Mouse (Mus musculus) cortical plate, adult 2 months (tissue): ENCODE results near the gene Adamts9. TPM values are rescaled to one million over a fixed set of nuclear protein-coding genes. Genes with fewer than 3 reads are reported as not detected.

ENCODE experiments used
- H3K27ac ChIP-seq: fragments of 200-500 bp; 2 replicates; pipeline ENCODE4 v1.5.1; 2012; ENCODE audit warnings: low read length, control low read depth, inconsistent platforms; ENCODE audit not compliant: insufficient read depth
- H3K4me1 ChIP-seq: fragments of 200-500 bp; 2 replicates; pipeline ENCODE4 v1.6.1; 2011; ENCODE audit warnings: low read length; ENCODE audit not compliant: control insufficient read depth, insufficient read depth
- H3K4me3 ChIP-seq: fragments of 200-500 bp; 2 replicates; pipeline ENCODE4 v1.5.1; 2011; ENCODE audit warnings: mild to moderate bottlenecking, low read length, control low read depth; ENCODE audit not compliant: insufficient read depth
- CTCF ChIP-seq: fragments of 200-500 bp; IDR thresholded peaks from 2 replicates; pipeline ENCODE4 v1.5.1; 2011; ENCODE audit warnings: mild to moderate bottlenecking, control low read depth, low read length; ENCODE audit not compliant: insufficient read depth; ENCODE audit errors: extremely low read depth
- POLR2A ChIP-seq: fragments of 200-500 bp; IDR thresholded peaks from 2 replicates; pipeline ENCODE4 v1.6.1; 2011; ENCODE audit warnings: mild to moderate bottlenecking, low read length, control low read depth; ENCODE audit not compliant: insufficient read depth; ENCODE audit errors: extremely low read depth
- polyA plus RNA-seq: library from polyadenylated mRNA; depleted of rRNA; stranded (reverse); fragments of >200 nt; gene quantifications from 2 replicates; pipeline ENCODE4 v1.2.3, GENCODE M21; 2012

Adamts9 gene
- polyA plus RNA-seq, 1 experiment = 1.1 TPM

DNA sequence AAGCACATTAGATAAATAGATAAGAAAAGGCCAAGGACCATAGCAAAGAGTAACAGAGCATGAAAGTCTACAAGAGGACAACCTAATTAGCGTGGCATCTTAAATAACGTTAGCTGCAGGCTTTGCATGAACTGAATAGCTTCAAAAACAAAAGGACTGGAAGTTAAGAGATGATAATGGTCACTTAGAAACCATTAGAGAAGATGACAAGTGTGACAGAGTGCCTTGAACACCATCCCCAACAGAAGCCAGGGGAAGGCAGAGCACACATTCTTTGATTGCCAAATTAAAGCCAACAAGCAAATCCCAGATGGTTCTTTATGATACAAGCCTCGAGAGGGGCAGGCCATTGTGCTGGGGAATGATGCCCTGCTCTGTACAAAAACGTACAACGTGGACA is 121.7 kb downstream of the Adamts9 start:
- Histone ChIP-seq H3K27ac (no peak overlapping the region), H3K4me3 (no peak overlapping the region), H3K4me1 (no peaks in the 10 kb centered on the region)
- TF ChIP-seq POLR2A (no peak), CTCF (no peak)

DNA sequence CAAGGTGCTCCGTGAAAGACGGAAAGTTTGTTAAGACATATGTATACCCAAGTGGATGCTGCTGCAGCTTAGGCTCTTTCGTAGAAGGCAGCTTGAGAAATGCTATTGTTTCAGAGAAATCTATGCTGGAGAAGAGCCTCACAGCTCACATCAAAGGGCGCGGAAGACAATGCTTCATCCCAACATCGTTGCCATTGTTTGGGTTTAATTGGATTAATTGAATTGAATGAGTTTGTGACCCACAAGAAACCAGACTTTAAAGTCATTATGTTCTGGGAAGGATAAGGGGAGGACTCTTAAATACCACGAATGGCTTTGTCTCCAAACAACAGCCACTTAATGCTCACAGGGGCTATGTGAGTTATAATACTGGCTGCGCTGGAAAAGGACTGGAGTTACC is 125.6 kb downstream of the Adamts9 start:
- Histone ChIP-seq H3K4me3 (no peak overlapping the region), H3K27ac (no peak overlapping the region), H3K4me1 (no peaks in the 10 kb centered on the region)
- TF ChIP-seq CTCF = no peak
- no peak for TF ChIP-seq POLR2A

DNA sequence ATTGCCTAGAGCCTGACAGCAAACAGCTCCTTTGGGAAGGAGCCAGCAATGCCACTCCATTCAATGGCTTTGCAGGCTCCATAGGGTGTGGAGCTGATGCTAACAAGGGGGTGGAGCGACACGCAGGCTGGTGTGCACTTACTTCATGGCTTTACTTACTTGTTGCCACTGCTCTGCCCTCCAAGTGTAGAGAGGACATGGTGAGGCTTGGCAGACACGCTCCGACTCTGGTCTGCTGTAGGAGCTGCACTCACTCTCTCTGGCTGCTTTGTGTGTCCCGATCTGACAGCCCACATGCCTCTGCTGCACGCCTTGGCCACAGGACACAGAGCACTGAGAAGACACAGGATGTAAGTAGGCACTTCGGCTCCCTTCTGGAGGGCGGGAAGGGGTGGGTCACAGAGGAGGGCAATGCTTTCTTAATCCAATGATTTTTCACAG is 127.0 kb downstream of the Adamts9 start, which contains the start of gene A730049H05Rik:
A730049H05Rik (plus strand) TSS at position 168 of the 441 bp plus-strand sequence.
- no peaks in the 10 kb centered on the region for H3K4me1 ChIP-seq
- H3K27ac ChIP-seq = no peak within 1 kb of the TSS
- H3K4me3 ChIP-seq = no peak within 1 kb of the TSS
- TF ChIP-seq POLR2A (no peak), CTCF (no peak)

DNA sequence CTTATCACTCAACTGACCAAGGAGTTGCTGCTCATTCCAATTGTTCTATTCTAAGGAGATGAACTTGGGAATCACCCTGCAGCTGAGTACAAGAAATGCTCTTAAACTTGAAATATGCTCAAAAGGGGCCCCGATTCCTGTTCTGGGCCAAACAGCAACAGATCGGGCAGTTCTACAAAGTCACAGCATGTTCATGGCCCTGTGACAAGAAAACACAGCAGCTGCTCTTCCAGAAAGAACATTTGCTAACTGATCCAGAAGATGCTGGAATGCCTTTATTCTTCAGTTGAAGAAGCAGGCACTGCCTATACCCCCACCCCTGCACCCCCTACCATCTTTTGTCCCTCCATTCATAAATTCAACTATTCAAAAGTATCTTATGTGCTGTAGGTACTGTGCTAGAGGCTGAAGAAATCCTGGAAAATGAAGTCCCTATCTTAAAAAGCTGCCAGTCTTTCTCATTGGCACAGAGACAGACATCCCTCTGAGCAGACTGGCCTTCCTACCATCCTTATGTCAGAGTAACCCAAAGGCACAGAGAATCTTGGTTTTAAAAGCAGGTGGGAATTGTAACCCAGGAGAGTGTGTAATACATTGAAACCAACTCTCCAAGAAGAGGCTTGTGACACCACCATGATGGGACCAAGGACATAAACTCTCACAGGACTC is 130.5 kb downstream of the Adamts9 start:
- Histone ChIP-seq H3K4me3 (no peak overlapping the region), H3K27ac (no peak overlapping the region), H3K4me1 (no peaks in the 10 kb centered on the region)
- TF ChIP-seq POLR2A (no peak), CTCF (no peak)

DNA sequence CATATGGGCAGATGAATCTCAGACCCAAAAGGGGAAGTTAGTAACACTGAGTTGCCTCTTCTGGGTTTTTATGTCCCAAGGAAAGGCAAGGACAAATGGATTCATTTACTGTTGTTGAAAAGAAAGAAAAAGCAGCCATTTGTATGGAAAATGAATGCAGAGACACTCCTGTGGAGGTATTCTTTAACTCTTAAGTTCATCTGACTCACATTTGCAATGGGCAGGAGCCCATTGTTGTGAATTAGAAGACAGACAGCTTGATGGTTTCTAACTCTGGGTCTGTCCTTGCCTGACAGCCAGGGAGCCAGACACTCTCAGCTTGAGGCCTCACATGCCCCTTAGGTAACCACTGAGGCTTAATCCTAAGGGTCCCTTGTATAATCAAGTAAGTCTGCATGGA is 131.7 kb downstream of the Adamts9 start:
- Histone ChIP-seq H3K4me1 (no peaks in the 10 kb centered on the region), H3K4me3 (no peak overlapping the region), H3K27ac (no peak overlapping the region)
- TF ChIP-seq POLR2A (no peak), CTCF (no peak)

DNA sequence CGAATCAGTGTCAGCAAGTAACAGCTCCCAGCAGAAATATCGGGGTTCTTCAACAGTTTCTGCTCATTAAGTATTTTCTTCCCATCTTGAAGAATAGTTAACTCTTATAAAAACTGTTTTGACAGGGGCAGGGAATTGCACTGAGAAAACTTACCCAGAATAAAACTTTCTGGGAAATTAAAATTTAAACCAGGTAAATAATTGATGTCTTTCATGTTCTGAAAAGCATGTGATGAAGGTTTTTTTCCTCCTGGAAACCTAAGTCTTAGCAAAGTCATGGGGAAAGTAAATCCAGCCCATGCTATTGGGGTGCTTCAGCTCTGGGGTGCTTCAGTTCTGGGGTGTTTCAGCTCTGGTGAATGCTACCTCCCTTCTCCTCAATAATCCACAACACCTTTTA is 132.7 kb downstream of the Adamts9 start:
- H3K27ac ChIP-seq = no peak overlapping the region
- H3K4me1 ChIP-seq = no peaks in the 10 kb centered on the region
- H3K4me3 ChIP-seq = no peak overlapping the region
- no peak for TF ChIP-seq CTCF
- no peak for TF ChIP-seq POLR2A

DNA sequence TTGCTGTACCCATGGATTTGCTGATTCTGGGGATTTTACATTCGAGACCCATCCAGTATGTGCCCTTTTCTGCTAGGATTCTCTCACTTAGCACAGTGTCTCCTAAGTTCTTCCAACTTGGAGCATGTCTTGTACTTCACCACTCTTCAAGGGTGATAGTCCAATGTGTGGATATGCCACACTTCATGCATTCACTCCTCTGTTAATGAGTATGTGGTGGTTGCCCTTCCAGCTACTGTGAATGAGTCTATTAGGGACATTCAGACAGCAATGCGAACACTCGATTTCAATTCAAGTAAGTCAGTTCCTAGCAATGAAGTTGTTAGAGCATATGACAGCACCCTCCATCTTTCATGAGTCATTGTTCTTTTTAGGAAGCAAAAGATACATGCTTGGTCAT is 133.5 kb downstream of the Adamts9 start:
- TF ChIP-seq POLR2A (no peak), CTCF (no peak)
- Histone ChIP-seq H3K4me1 (no peaks in the 10 kb centered on the region), H3K4me3 (no peak overlapping the region), H3K27ac (no peak overlapping the region)

DNA sequence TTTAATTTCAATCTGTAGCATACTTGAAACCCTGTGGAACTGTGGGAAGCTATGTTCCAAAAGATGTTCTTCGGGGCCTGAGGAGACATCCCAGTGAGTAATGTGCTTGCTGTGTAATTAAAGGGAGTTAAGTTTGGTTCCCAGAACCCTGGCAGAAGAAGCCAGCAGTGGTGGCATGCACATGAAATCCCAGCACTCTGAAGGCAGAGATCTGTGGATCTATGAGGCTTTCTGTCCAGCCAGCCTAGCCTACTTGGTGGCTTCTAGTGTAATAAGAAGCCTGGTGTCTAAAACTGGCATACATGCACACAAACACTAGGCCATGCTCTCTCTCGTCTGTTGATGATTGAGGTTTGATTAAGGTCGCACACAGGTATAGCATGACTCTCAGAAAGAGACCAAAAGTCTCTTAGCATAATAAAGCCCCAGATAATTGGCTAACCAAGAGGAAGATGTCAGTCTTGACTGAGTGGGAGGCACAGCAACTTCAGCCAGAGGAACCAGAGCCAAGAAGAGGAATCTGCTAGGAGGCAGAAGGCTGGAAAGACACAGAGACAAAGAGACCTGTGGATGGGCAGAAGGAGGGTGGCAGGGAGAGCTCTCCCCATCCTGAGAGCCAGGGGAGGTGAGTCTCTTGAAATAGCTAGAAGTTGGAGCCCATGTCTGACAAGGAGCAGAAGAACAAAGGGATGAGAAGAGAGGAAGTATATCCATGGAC is 138.9 kb downstream of the Adamts9 start:
- TF ChIP-seq CTCF = no peak
- TF ChIP-seq POLR2A = no peak
- no peak overlapping the region for H3K27ac ChIP-seq
- no peaks in the 10 kb centered on the region for H3K4me1 ChIP-seq
- no peak overlapping the region for H3K4me3 ChIP-seq

DNA sequence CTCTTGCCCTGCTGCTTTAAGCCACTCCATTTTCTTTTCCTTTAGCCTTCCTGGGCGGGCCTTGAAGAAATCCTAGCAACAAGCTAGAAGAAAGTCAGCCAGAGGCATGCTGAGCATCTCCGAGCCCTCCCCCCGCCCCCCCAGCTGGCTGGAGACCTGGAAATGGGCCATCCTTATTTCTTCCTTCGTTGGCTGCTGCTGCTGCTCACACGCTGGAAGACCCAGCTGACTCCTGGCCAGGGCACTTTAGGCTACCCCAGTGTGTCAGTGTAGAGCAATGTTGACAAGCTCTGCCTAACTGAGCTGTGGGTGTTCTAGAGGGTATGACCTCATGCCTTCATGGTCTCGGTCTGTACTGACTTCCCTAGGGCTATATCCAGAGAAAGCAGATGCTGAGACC is 140.1 kb downstream of the Adamts9 start:
- Histone ChIP-seq H3K4me1 (no peaks in the 10 kb centered on the region), H3K4me3 (no peak overlapping the region), H3K27ac (no peak overlapping the region)
- TF ChIP-seq POLR2A (no peak), CTCF (no peak)

DNA sequence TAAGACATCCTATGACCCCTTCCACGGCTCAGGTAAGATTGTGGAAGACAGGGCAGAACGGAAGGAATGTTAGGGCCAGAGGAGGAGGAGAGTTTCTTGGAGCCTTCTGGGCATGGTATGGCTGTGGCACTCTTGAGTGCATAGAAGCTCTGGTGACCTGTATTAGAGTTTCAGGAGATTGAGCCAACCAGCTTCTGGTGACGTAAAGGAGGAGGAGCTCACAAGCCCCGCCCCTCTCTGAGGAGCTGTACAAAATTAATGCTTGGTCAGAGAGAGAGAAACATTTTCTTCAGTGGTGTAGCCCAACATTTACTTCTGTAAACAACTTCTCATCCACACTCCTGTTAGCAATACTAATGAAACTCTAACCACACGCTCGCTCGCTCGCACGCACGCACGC is 140.9 kb downstream of the Adamts9 start:
- no peak for TF ChIP-seq CTCF
- no peak overlapping the region for H3K27ac ChIP-seq
- no peaks in the 10 kb centered on the region for H3K4me1 ChIP-seq
- H3K4me3 ChIP-seq = no peak overlapping the region

DNA sequence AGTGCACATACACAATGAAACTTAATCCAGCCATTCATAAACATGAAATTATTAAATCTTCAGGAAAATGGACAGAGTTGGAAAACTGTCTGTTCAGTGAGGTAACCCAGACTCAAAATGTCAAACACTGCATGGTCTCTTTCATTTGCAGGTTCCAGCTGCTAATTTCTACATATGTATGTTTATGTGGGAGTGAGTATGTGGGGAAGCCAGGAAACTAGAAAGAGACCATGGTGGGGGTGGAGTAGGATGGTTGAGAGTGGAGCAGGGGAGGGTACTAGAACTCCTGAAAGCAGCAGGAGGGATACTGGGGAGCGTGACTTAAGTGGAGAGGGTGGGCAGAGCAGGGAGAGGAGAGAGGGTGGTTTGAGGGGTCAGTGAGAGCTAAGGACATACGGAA is 141.8 kb downstream of the Adamts9 start:
- TF ChIP-seq CTCF (no peak), POLR2A (no peak)
- Histone ChIP-seq H3K4me1 (no peaks in the 10 kb centered on the region), H3K27ac (no peak overlapping the region), H3K4me3 (no peak overlapping the region)
